Mouse (Mus musculus): ENCODE data around the gene Tkt. TPM values are rescaled to one million over a fixed set of nuclear protein-coding genes. Genes with fewer than 3 reads are reported as not detected.
"Not testable (repeated sequence)": the region's sequence is repeated elsewhere in the genome, so short reads cannot be mapped to it uniquely, and the experiment has no call there.

The Tkt gene
- total RNA-seq, 2 experiments from 2014 or later: 10.8 to 10.9 TPM

- no peak for DNase-seq (ENCODE audit: low spot score)
Observed at GRCm38 (mm10) chr14:30551981-30552380, 3.8 kb downstream of the Tkt start.

GRCm38 (mm10) chr14:30553185-30553584 lies 5.0 kb downstream of the Tkt start:
- peak; percentile 38 for DNase-seq (ENCODE audit: low spot score)

GRCm38 (mm10) chr14:30556651-30557050 lies 8.5 kb downstream of the Tkt start:
- DNase-seq (ENCODE audit: low spot score): no peak

GRCm38 (mm10) chr14:30557730-30558129 lies 9.6 kb downstream of the Tkt start:
- no peak for DNase-seq (ENCODE audit: low spot score)

- DNase-seq (ENCODE audit: low spot score): peak; percentile 82
Observed at GRCm38 (mm10) chr14:30559321-30559850, 11.2 kb downstream of the Tkt start.

- DNase-seq (ENCODE audit: low spot score): no peak
Observed at GRCm38 (mm10) chr14:30560803-30561389, 12.7 kb downstream of the Tkt start.

GRCm38 (mm10) chr14:30561470-30562187 lies 13.5 kb downstream of the Tkt start:
- no peak for DNase-seq (ENCODE audit: low spot score)

GRCm38 (mm10) chr14:30562343-30562742 lies 14.2 kb downstream of the Tkt start:
- DNase-seq (ENCODE audit: low spot score): no peak

- peak; percentile 79 for DNase-seq (ENCODE audit: low spot score)
Observed at GRCm38 (mm10) chr14:30564451-30564850, 16.3 kb downstream of the Tkt start.

GRCm38 (mm10) chr14:30566317-30566716 lies 18.2 kb downstream of the Tkt start:
- DNase-seq (ENCODE audit: low spot score): no peak

GRCm38 (mm10) chr14:30568016-30568415 lies 19.9 kb downstream of the Tkt start:
- DNase-seq (ENCODE audit: low spot score): no peak

- no peak for DNase-seq (ENCODE audit: low spot score)
Observed at GRCm38 (mm10) chr14:30570303-30570702, 22.1 kb downstream of the Tkt start.

GRCm38 (mm10) chr14:30572253-30572652 lies 24.1 kb downstream of the Tkt start:
- peak; percentile 48 for DNase-seq (ENCODE audit: low spot score)

- no peak for DNase-seq (ENCODE audit: low spot score)
Observed at GRCm38 (mm10) chr14:30573235-30573634, 25.1 kb downstream of the Tkt start.

- DNase-seq (ENCODE audit: low spot score): peak; percentile 79
Observed at GRCm38 (mm10) chr14:30573983-30574584, 25.9 kb downstream of the Tkt start.

GRCm38 (mm10) chr14:30575791-30576190 lies 27.6 kb downstream of the Tkt start:
- no peak for DNase-seq (ENCODE audit: low spot score)

- DNase-seq (ENCODE audit: low spot score): no peak
Observed at GRCm38 (mm10) chr14:30576260-30576659, 28.1 kb downstream of the Tkt start.

- not testable (repeated sequence) for DNase-seq (ENCODE audit: low spot score)
Observed at GRCm38 (mm10) chr14:30577303-30578062, 29.3 kb downstream of the Tkt start.

- DNase-seq (ENCODE audit: low spot score): no peak
Observed at GRCm38 (mm10) chr14:30579180-30579579, 31.0 kb downstream of the Tkt start.

GRCm38 (mm10) chr14:30579882-30580281 lies 31.7 kb downstream of the Tkt start:
- DNase-seq (ENCODE audit: low spot score): no peak

- no peak for DNase-seq (ENCODE audit: low spot score)
Observed at GRCm38 (mm10) chr14:30581238-30581637, 33.1 kb downstream of the Tkt start.

- DNase-seq (ENCODE audit: low spot score): no peak
Observed at GRCm38 (mm10) chr14:30584077-30584476, 35.9 kb downstream of the Tkt start.
